Mouse (Mus musculus) midbrain, embryonic 11.5 days (tissue): Measurements from ENCODE around the gene Ccdc9b. TPM values are rescaled to one million over a fixed set of nuclear protein-coding genes. Genes with fewer than 3 reads are reported as not detected.

Experiments used
- ATAC-seq: fragments of 200-750 bp; cut with Nextera tagmentation; 2 replicates; pipeline ENCODE4 v1.8.0; 2017; ENCODE audit warnings: moderate TSS enrichment, moderate library complexity; ENCODE audit not compliant: low FRiP score
- DNase-seq: peaks from one replicate; pipeline ENCODE4 v3.0.0; 2015; ENCODE audit warnings: low spot score; ENCODE audit errors: missing footprints
- H3K27ac ChIP-seq: fragments of 300-500 bp; sonication (generic); 2 replicates; pipeline ENCODE4 v1.5.1; 2014; ENCODE audit warnings: low read depth, low read length
- H3K27me3 ChIP-seq: fragments of 300-500 bp; sonication (generic); 2 replicates; pipeline ENCODE4 v1.6.1; 2014; ENCODE audit warnings: mild to moderate bottlenecking, low read length, moderate library complexity, mixed read lengths; ENCODE audit not compliant: control insufficient read depth, insufficient read depth
- H3K36me3 ChIP-seq: fragments of 300-500 bp; sonication (generic); 2 replicates; pipeline ENCODE4 v1.6.1; 2014; ENCODE audit warnings: mild to moderate bottlenecking, low read length, moderate library complexity, mixed read lengths; ENCODE audit not compliant: control insufficient read depth, insufficient read depth
- H3K4me1 ChIP-seq: fragments of 300-500 bp; sonication (generic); 2 replicates; pipeline ENCODE4 v1.6.1; 2014; ENCODE audit warnings: low read length; ENCODE audit not compliant: control insufficient read depth, insufficient read depth
- H3K4me2 ChIP-seq: fragments of 300-500 bp; sonication (generic); 2 replicates; pipeline ENCODE4 v1.6.1; 2014; ENCODE audit warnings: mild to moderate bottlenecking, moderate library complexity
- H3K4me3 ChIP-seq: fragments of 300-500 bp; sonication (generic); 2 replicates; pipeline ENCODE4 v1.5.1; 2014; ENCODE audit warnings: low read depth, low read length
- H3K9ac ChIP-seq: fragments of 300-500 bp; sonication (generic); 2 replicates; pipeline ENCODE4 v1.6.1; 2014; ENCODE audit warnings: low read length
- H3K9me3 ChIP-seq: fragments of 300-500 bp; sonication (generic); 2 replicates; pipeline ENCODE4 v1.6.1; 2016; ENCODE audit warnings: low read length; ENCODE audit not compliant: control insufficient read depth
- WGBS: fragments of 180-500 bp; shearing (Covaris S2); extraction: QIAGEN DNeasy Blood & Tissue Kit; methylation state at CpG from one replicate; pipeline ENCODE4 v1.1.7; 2014; 5-methylcytosine and 5-hydroxymethylcytosine counted together
- polyA plus RNA-seq: library from polyadenylated mRNA; unstranded; fragments of >200 nt; fragmentation: Nextera tagmentation; extraction: Ambion mirVana; gene quantifications from 2 replicates; pipeline ENCODE4 v1.2.1, GENCODE M21; 2014

The Ccdc9b gene
- polyA plus RNA-seq, 1 experiment from 2014 or later = 0.92 TPM

DNA sequence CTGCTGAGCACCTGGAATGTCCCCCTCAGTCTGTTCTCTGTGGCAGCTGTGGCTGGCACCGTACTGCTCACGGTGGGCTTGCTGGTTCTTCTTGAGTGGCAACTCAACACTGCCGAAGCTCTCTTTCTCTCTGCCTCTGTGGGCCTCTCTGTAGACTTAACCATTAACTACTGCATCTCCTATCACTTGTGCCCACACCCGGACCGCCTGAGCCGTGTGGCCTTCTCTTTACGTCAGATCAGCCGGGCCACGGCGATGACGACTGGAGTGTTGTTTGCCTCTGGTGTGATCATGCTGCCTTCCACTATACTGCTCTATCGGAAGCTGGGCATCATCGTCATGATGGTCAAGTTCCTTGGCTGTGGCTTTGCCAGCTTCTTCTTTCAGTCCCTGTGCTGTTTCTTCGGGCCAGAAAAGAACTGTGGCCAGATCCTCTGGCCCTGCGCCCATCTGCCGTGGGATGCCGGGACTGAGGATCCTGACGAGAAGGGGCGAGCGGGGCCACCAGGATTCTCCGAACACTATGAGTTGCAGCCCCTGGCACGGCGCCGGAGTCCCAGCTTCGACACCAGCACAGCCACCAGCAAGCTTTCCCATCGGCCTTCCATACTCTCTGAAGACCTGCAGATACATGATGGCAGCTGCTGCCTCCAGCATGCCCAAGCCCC, 29.3 kb upstream of the Ccdc9b start:
- ATAC-seq (no peak), DNase-seq (no peak)
- H3K4me3 ChIP-seq = no peak overlapping the region
- H3K36me3 ChIP-seq = no peaks in the 10 kb centered on the region
- WGBS = 93% methylated on average over 26 of the region's 26 CpGs
- H3K27me3 ChIP-seq = no peaks in the 10 kb centered on the region; the same call in 1 of the 2 replicates
- peaks cover 4% of the 10 kb centered on the region; the same call in 1 of the 2 replicates for H3K4me1 ChIP-seq
- H3K27ac ChIP-seq = no peak overlapping the region
- H3K9ac ChIP-seq = no peak overlapping the region
- no peak overlapping the region for H3K4me2 ChIP-seq
- H3K9me3 ChIP-seq = no peaks in the 10 kb centered on the region

DNA sequence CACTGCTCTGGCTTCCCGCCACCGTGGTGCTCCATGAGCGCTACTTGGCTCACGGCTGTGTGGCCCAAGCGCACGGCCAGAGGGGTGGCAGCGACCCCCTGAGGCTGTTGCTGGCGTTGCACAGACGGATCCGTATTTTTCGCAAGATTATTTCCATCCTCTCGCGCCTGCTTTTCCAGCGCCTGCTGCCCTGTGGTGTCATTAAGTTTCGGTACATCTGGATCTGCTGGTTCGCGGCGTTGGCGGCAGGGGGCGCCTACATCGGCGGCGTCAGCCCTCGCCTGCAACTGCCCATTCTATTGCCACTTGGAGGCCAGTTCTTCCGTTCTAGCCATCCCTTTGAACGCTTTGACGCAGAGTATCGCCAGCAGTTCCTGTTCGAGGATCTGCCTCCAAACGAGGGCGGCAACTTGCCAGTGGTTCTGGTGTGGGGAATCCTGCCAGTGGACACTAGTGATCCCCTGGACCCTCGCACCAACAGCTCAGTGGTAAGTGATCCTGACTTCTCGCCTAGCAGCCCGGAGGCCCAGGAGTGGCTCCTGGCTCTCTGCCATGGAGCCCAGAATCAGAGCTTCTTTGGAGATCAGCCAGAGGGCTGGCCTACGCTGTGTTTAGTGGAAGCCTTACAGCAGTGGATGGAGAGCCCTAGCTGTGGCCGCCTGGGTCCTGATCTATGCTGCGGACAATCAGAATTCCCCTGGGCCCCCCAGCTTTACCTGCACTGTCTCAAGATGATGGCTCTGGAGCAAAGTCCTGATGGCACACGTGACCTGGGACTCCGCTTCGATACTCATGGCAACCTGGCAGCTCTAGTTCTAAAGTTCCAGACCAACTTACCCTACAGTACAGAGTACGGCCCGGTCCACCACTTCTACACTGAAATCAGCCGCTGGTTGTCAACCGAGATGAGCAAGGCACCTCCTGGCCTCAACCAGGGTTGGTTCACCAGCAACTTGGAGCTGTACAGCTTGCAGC, 28.4 kb upstream of the Ccdc9b start:
- Histone ChIP-seq H3K9ac (no peak overlapping the region), H3K4me2 (peak overlapping the region; percentile 10; the same call in 1 of the 2 replicates), H3K4me1 (peaks cover 4% of the 10 kb centered on the region; the same call in 1 of the 2 replicates), H3K27ac (no peak overlapping the region), H3K27me3 (no peaks in the 10 kb centered on the region; the same call in 1 of the 2 replicates), H3K9me3 (no peaks in the 10 kb centered on the region), H3K4me3 (no peak overlapping the region), H3K36me3 (no peaks in the 10 kb centered on the region)
- DNase-seq = peak; percentile 95
- WGBS = 29% methylated on average over 44 of the region's 44 CpGs
- peak; percentile 64; the same call in 1 of the 2 replicates for ATAC-seq

DNA sequence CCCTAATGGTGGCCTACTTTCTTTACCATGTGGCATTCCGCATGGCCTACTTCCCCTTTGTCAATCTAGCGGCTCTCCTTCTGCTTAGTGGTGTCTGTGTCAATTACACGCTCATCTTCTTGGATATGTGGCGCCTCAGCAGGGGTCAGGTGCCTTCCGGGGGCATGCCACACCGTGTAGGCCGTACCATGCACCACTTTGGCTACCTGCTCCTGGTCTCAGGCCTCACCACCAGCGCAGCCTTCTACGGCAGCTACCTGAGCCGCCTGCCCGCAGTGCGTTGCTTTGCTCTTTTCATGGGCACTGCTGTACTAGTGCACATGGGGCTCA, 27.7 kb upstream of the Ccdc9b start:
- Histone ChIP-seq H3K4me2 (peak overlapping the region; percentile 10; the same call in 1 of the 2 replicates), H3K4me1 (peaks cover 4% of the 10 kb centered on the region; the same call in 1 of the 2 replicates), H3K4me3 (no peak overlapping the region), H3K9ac (no peak overlapping the region), H3K27ac (no peak overlapping the region), H3K27me3 (no peaks in the 10 kb centered on the region; the same call in 1 of the 2 replicates), H3K9me3 (no peaks in the 10 kb centered on the region), H3K36me3 (no peaks in the 10 kb centered on the region)
- DNase-seq (no peak), ATAC-seq (no peak; the same call in 1 of the 2 replicates)
- WGBS = 51% methylated on average over 12 of the region's 12 CpGs

DNA sequence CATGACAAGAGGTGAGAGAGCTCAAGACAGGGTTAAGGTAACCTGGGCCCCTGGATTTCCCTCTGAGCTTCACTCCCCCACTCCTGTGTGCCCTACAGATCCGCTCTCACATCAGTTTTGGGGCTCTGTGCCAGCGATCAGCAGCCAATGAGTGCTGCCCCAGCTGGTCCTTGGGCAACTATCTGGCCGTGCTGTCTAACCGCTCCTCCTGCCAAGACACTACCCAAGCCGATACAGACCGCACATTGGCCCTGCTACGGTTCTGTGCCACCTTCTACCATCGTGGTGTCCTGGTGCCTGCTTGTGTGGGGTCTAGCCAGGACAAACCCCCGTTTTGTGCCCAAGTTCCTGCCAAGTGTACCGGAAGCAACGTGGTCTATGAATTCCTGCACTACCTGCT, 27.0 kb upstream of the Ccdc9b start:
- no peak overlapping the region for H3K4me2 ChIP-seq
- no peak overlapping the region for H3K9ac ChIP-seq
- no peak overlapping the region for H3K4me3 ChIP-seq
- no peaks in the 10 kb centered on the region for H3K36me3 ChIP-seq
- 93% methylated on average over 11 of the region's 11 CpGs for WGBS
- DNase-seq = no peak
- no peak for ATAC-seq
- peaks cover 4% of the 10 kb centered on the region; the same call in 1 of the 2 replicates for H3K4me1 ChIP-seq
- no peak overlapping the region for H3K27ac ChIP-seq
- H3K27me3 ChIP-seq = no peaks in the 10 kb centered on the region; the same call in 1 of the 2 replicates
- no peaks in the 10 kb centered on the region for H3K9me3 ChIP-seq

DNA sequence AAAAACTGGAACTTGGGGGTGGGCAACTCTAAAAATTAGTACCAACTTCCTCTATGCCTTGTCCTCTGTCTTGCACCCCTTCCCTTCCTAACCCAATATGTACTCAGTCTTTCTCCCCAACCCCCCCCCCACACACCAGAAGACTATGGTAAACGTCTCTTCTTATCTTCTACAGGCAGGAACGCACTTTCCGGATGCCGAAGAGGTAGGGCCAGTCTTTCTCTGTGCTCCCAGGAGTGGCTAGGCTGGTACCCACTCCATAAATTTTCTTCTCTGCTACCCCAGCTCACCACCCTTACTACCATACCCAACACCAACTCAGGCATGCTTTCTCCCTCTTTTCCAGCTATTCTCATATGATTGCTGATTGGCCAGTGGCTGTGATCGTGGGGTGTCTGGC, 24.1 kb upstream of the Ccdc9b start:
- Histone ChIP-seq H3K4me3 (no peak overlapping the region), H3K9ac (no peak overlapping the region), H3K4me2 (no peak overlapping the region), H3K36me3 (no peaks in the 10 kb centered on the region), H3K27ac (no peak overlapping the region), H3K4me1 (peaks cover 4% of the 10 kb centered on the region; the same call in 1 of the 2 replicates), H3K9me3 (no peaks in the 10 kb centered on the region), H3K27me3 (no peaks in the 10 kb centered on the region; the same call in 1 of the 2 replicates)
- no peak for DNase-seq
- 92% methylated on average over 5 of the region's 5 CpGs for WGBS
- ATAC-seq = no peak

DNA sequence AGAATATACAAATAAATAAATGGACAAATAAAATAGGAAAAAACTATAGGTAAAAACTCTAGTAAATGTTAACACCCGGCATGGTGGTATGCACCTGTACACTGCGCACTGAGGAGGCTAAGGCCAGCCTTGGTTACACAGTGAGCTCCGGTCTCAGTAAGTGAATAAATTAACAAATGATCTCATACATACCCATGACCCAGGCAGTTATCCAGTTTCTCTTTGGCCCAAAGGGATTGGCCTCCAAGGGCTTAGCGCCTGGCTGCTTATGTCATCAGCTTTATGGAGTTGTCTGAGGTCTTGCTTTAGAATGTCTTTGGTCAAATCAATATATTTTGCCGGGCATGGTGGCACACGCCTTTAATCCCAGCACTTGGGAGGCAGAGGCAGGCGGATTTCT, 21.2 kb upstream of the Ccdc9b start:
- Histone ChIP-seq H3K9me3 (no peaks in the 10 kb centered on the region), H3K36me3 (no peaks in the 10 kb centered on the region), H3K4me2 (no peak overlapping the region), H3K27me3 (no peaks in the 10 kb centered on the region), H3K9ac (no peak overlapping the region), H3K27ac (no peak overlapping the region), H3K4me3 (no peak overlapping the region), H3K4me1 (peaks cover 6% of the 10 kb centered on the region)
- DNase-seq (no peak), ATAC-seq (no peak)
- 90% methylated on average over 7 of the region's 7 CpGs for WGBS

DNA sequence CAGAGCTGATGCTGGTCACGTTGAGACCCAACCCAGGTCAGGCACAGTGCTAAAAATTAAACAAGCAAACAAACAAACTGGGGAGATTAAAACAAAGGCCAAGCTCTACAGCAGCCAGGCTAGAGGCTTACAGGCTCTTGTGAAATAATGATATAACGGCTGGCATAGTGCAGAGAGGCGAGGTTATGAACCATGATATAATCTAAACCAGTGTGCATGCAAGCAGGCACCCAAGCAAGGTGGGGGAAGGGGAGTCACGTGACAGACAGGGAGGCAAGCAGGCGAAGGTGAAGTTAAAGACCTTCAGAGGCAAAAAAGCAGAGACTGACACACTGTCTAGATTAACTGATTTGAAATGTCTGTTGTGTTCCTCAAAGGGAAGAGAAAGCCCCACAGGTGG, 20.6 kb upstream of the Ccdc9b start:
- Histone ChIP-seq H3K9me3 (no peaks in the 10 kb centered on the region), H3K27me3 (no peaks in the 10 kb centered on the region), H3K4me3 (no peak overlapping the region), H3K27ac (no peak overlapping the region), H3K4me2 (no peak overlapping the region), H3K4me1 (peaks cover 6% of the 10 kb centered on the region), H3K9ac (no peak overlapping the region), H3K36me3 (no peaks in the 10 kb centered on the region)
- DNase-seq (no peak), ATAC-seq (no peak)
- 65% methylated on average over 5 of the region's 5 CpGs for WGBS

DNA sequence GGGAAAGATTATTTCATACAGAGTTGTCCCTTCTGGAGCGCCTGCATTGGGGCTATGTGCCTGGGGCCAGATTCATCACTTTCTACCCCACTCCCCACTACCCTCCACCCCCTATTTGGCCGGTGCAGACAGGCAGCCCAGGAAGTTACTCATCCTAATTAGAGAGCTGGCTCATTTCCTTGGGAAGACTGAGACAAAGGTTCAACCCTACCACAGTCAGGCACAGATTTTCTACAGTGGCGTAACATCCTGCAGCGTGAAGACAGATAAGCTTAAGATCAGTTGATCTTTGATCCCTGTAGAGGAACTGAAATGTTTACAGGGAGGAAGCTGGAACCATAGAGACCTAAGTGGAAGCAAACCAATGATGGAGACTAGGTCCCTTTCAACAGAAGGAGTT, 19.8 kb upstream of the Ccdc9b start:
- WGBS = 69% methylated on average over 4 of the region's 4 CpGs
- Histone ChIP-seq H3K27me3 (no peaks in the 10 kb centered on the region), H3K27ac (no peak overlapping the region), H3K9ac (no peak overlapping the region), H3K4me1 (peaks cover 6% of the 10 kb centered on the region), H3K9me3 (no peaks in the 10 kb centered on the region), H3K4me3 (no peak overlapping the region), H3K4me2 (no peak overlapping the region), H3K36me3 (no peaks in the 10 kb centered on the region)
- ATAC-seq (no peak), DNase-seq (no peak)

DNA sequence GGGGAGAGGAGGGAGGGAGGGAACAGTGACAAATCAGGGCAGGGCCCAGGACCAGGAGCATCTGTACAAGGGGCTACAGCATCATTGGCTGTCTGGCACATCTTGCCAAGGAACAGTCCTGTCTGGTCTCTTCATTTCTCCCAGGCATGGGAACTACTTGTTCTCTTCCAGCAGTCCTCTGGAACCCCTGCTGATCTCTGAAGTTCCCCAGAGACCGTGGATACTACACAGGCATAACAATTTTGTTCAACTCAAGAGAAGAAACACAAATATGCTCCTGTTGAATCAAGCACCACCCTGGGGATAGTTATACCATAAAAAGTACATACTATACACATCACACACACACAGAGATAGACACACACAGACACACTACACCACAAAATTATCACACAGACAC, 18.7 kb upstream of the Ccdc9b start:
- Histone ChIP-seq H3K4me2 (no peak overlapping the region), H3K27me3 (no peaks in the 10 kb centered on the region), H3K9ac (no peak overlapping the region), H3K4me1 (peaks cover 6% of the 10 kb centered on the region), H3K36me3 (no peaks in the 10 kb centered on the region), H3K4me3 (no peak overlapping the region), H3K9me3 (no peaks in the 10 kb centered on the region), H3K27ac (no peak overlapping the region)
- ATAC-seq = no peak
- WGBS = 32% methylated on average over 1 of the region's 1 CpGs
- no peak for DNase-seq
